Comparison of ENCODE assay signal across 8 mouse cellular contexts in genomic region chr9:51764921-51765416, GRCm38 (mm10). TPM values are rescaled to one million over a fixed set of nuclear protein-coding genes. Genes with fewer than 3 reads are reported as not detected.
DNase-seq lines count a peak whose midpoint lies in the region; ATAC-seq and TF ChIP-seq lines count a peak whose summit lies in the region.

TSS of gene Arhgap20 (plus strand) at chr9:51765337.

- H3K9ac ChIP-seq in hindbrain, embryonic 16.5 days (ENCODE audit: low read depth, low read length): peak within 1 kb of the TSS; percentile 85

- WGBS in hindbrain, embryonic 16.5 days: 0% methylated on average over 54 of the region's 77 CpGs

- H3K27me3 ChIP-seq in hindbrain, embryonic 16.5 days (replicated peaks; ENCODE audit: control insufficient read depth, insufficient read depth, low read length): no peaks in the 10 kb centered on the region

- DNase-seq in ZHBTc4 (ENCODE audit: low read depth, low spot score): peak; percentile 81
- peak; percentile 59 to 85 for DNase-seq in cerebellum, postnatal 4 days (ENCODE audit: low spot score in 2 of 2)
- peak; percentile 89 for DNase-seq in gastrocnemius, adult 2 months
- DNase-seq in left cerebral cortex, adult 11 months (ENCODE audit: low spot score): peak; percentile 83
- DNase-seq in lung, postnatal 14 days: peak; percentile 81
- DNase-seq in retina, postnatal 1 day: peak; percentile 89
- DNase-seq in thymus, postnatal 25 days: peak; percentile 82

- H3K36me3 ChIP-seq in hindbrain, embryonic 16.5 days (ENCODE audit: control insufficient read depth, insufficient read depth, low read length): no peaks in the 10 kb centered on the region

- H3K27ac ChIP-seq in gastrocnemius, adult 2 months: peak within 1 kb of the TSS; percentile 92
- H3K27ac ChIP-seq in hindbrain, embryonic 16.5 days (ENCODE audit: low read depth, low read length): peak within 1 kb of the TSS; percentile 86

- peak; percentile 97 for ATAC-seq in hindbrain, embryonic 16.5 days

- intact Hi-C loops in gastrocnemius, adult 2 months (cut with DNase I): loop anchor here (5.0 to 10.0 kb wide), 3 partner anchors 57 to 428 kb away; no protein-coding TSS in a partner anchor

- H3K4me2 ChIP-seq in hindbrain, embryonic 16.5 days (ENCODE audit: low read length): peak within 1 kb of the TSS; percentile 79

- H3K4me3 ChIP-seq in gastrocnemius, adult 2 months: peak within 1 kb of the TSS; percentile 96
- peak within 1 kb of the TSS; percentile 59 for H3K4me3 ChIP-seq in hindbrain, embryonic 16.5 days (ENCODE audit: low read length)

- peaks cover 10% of the 10 kb centered on the region for H3K4me1 ChIP-seq in hindbrain, embryonic 16.5 days (ENCODE audit: control insufficient read depth, insufficient read depth, low read depth, low read length)

- no peak for TF ChIP-seq CTCF in gastrocnemius, adult 2 months (IDR thresholded peaks at IDR 0.05)

- no peaks in the 10 kb centered on the region for H3K9me3 ChIP-seq in hindbrain, embryonic 16.5 days (ENCODE audit: control insufficient read depth, low read length)

RNA-seq across cellular contexts. Expression of gene Arhgap20, which starts in this region (rescaled TPM):
- 10 to 100 TPM; 26.5 to 40.1 TPM for total RNA-seq in gastrocnemius, adult 2 months (2021)
- polyA plus RNA-seq in hindbrain, embryonic 16.5 days (2015; fragmentation: Nextera tagmentation; extraction: Ambion mirVana): 22.6 and 23.5 TPM in 2 replicates

Comparison
In these comparisons a context has a peak if more than half of its experiments do, and no peak if none do; other contexts are left out.
1. Peak in every context shown above with its lines: DNase-seq, ATAC-seq, H3K4me3 ChIP-seq and H3K27ac ChIP-seq.